Mouse (Mus musculus) forebrain, embryonic 12.5 days (tissue): ENCODE results near the gene Slc12a5. TPM values are rescaled to one million over a fixed set of nuclear protein-coding genes. Genes with fewer than 3 reads are reported as not detected.

ENCODE experiments used
- ATAC-seq: fragments of 200-750 bp; cut with Nextera tagmentation; 2 replicates; pipeline ENCODE4 v1.8.0; 2017; ENCODE audit warnings: moderate TSS enrichment; ENCODE audit not compliant: low FRiP score
- H3K27ac ChIP-seq: fragments of 300-500 bp; sonication (generic); 2 replicates; pipeline ENCODE4 v1.5.1; 2016; ENCODE audit warnings: mild to moderate bottlenecking
- H3K27me3 ChIP-seq: fragments of 300-500 bp; sonication (generic); 2 replicates; pipeline ENCODE4 v1.6.1; 2016; ENCODE audit warnings: mild to moderate bottlenecking
- H3K36me3 ChIP-seq: fragments of 300-500 bp; sonication (generic); replicated peaks from 2 replicates; pipeline ENCODE4 v1.6.1; 2016; ENCODE audit warnings: mild to moderate bottlenecking
- H3K4me1 ChIP-seq: fragments of 300-500 bp; sonication (generic); 2 replicates; pipeline ENCODE4 v1.6.1; 2016
- H3K4me2 ChIP-seq: fragments of 300-500 bp; sonication (generic); 2 replicates; pipeline ENCODE4 v1.6.1; 2016; ENCODE audit warnings: mild to moderate bottlenecking, moderate library complexity
- H3K4me3 ChIP-seq: fragments of 300-500 bp; sonication (generic); replicated peaks from 2 replicates; pipeline ENCODE4 v1.5.1; 2016; ENCODE audit warnings: mild to moderate bottlenecking
- H3K9ac ChIP-seq: fragments of 300-500 bp; sonication (generic); 2 replicates; pipeline ENCODE4 v1.6.1; 2016; ENCODE audit warnings: mild to moderate bottlenecking
- H3K9me3 ChIP-seq: fragments of 300-500 bp; sonication (generic); 2 replicates; pipeline ENCODE4 v1.6.1; 2016
- WGBS: fragments of 180-500 bp; shearing (Covaris S2); methylation state at CpG from one replicate; pipeline ENCODE4 v1.1.7; 2016; 5-methylcytosine and 5-hydroxymethylcytosine counted together
- polyA plus RNA-seq: library from polyadenylated mRNA; unstranded; fragments of >200 nt; fragmentation: Nextera tagmentation; extraction: Ambion mirVana; gene quantifications from 2 replicates; pipeline ENCODE4 v1.2.1, GENCODE M21; 2016

Gene Slc12a5
- polyA plus RNA-seq, 1 experiment from 2014 or later: 5.6 TPM

- H3K4me1 ChIP-seq: peaks cover 15% of the 10 kb centered on the region
- peaks cover 10% of the 10 kb centered on the region for H3K27me3 ChIP-seq
- H3K9ac ChIP-seq: no peak overlapping the region
- ATAC-seq: no peak
- H3K4me3 ChIP-seq: no peak overlapping the region
- no peak overlapping the region for H3K4me2 ChIP-seq
- WGBS: 63% methylated on average over 5 of the region's 5 CpGs
- H3K36me3 ChIP-seq: no peaks in the 10 kb centered on the region
- no peak overlapping the region for H3K27ac ChIP-seq
- no peaks in the 10 kb centered on the region for H3K9me3 ChIP-seq
Measured at GRCm38 (mm10) chr2:165049044-165049443, 88.4 kb downstream of the Slc12a5 start.

Other genes starting within 250 kb of the Slc12a5 start
- not detected in 2 replicates for gene Spint5, start 245.5 kb upstream of the Slc12a5 start, polyA plus RNA-seq
- 0.73 and 0.81 TPM in 2 replicates for gene Wfdc3, start 214.9 kb upstream of the Slc12a5 start, polyA plus RNA-seq
- 83.6 and 88.3 TPM in 2 replicates for gene Dnttip1, start 214.8 kb upstream of the Slc12a5 start, polyA plus RNA-seq
- gene Ube2c, start 190.9 kb upstream of the Slc12a5 start, polyA plus RNA-seq: 601 and 611 TPM in 2 replicates
- 1.3 TPM in 1 of 2 replicates, not detected in the other for gene Tnnc2, start 180.8 kb upstream of the Slc12a5 start, polyA plus RNA-seq
- 11.5 and 13.0 TPM in 2 replicates for gene Snx21, start 175.0 kb upstream of the Slc12a5 start, polyA plus RNA-seq
- 13.2 and 13.7 TPM in 2 replicates for gene Acot8, start 155.9 kb upstream of the Slc12a5 start, polyA plus RNA-seq
- gene Zswim3, start 155.7 kb upstream of the Slc12a5 start, polyA plus RNA-seq: 10.2 and 10.7 TPM in 2 replicates
- 21.4 and 25.7 TPM in 2 replicates for gene Zswim1, start 138.1 kb upstream of the Slc12a5 start, polyA plus RNA-seq
- not detected in 2 replicates for gene Spata25, start 132.3 kb upstream of the Slc12a5 start, polyA plus RNA-seq
- gene Ctsa, start 127.9 kb upstream of the Slc12a5 start, polyA plus RNA-seq: 85.8 and 88.3 TPM in 2 replicates
- 4.2 and 4.6 TPM in 2 replicates for gene Neurl2, start 127.3 kb upstream of the Slc12a5 start, polyA plus RNA-seq
- 39.0 and 40.4 TPM in 2 replicates for gene Pltp, start 103.1 kb upstream of the Slc12a5 start, polyA plus RNA-seq
- 92.9 and 96.3 TPM in 2 replicates for gene Pcif1, start 81.5 kb upstream of the Slc12a5 start, polyA plus RNA-seq
- 18.3 and 19.1 TPM in 2 replicates for gene Zfp335, start 49.0 kb upstream of the Slc12a5 start, polyA plus RNA-seq
- gene Mmp9, start 20.0 kb upstream of the Slc12a5 start, polyA plus RNA-seq: 3.6 and 4.4 TPM in 2 replicates
- 138 and 144 TPM in 2 replicates for gene Ncoa5, start 74.1 kb downstream of the Slc12a5 start, polyA plus RNA-seq
- 2.7 and 4.8 TPM in 2 replicates for gene Cd40, start 94.8 kb downstream of the Slc12a5 start, polyA plus RNA-seq
- gene 1700025C18Rik, start 129.9 kb downstream of the Slc12a5 start, polyA plus RNA-seq: not detected in 2 replicates